Mouse (Mus musculus) C2C12 (cell line): ENCODE measurements at regions not wholly inside any gene's neighbourhood (a gene's known extent, or its start where the extent isn't known, plus 50 kb on each side); places are given as distances from the start of the nearest gene placed in this dataset.

Experiments used
- CTCF ChIP-seq: IDR thresholded peaks from one replicate; pipeline ENCODE4 v1.5.1; 2011; ENCODE audit not compliant: control insufficient read depth, insufficient read depth, insufficient read length
- USF1 ChIP-seq: IDR thresholded peaks from one replicate; pipeline ENCODE4 v1.6.1; 2011; ENCODE audit warnings: low read depth, mild to moderate bottlenecking, control low read depth, moderate library complexity

- TF ChIP-seq CTCF (no peak), USF1 (no peak)
These were observed 431.6 kb downstream of the 9330182O14Rik start for GRCm38 (mm10) chr15:40565716-40566115.
